Mouse (Mus musculus) retina, postnatal 7 days (tissue): ENCODE measurements around the gene Rrp36.

Source experiments
- DNase-seq: peaks from one replicate; pipeline ENCODE4 v3.0.0-alpha.2; 2012; ENCODE audit warnings: low read depth, low spot score

Gene Rrp36

DNA sequence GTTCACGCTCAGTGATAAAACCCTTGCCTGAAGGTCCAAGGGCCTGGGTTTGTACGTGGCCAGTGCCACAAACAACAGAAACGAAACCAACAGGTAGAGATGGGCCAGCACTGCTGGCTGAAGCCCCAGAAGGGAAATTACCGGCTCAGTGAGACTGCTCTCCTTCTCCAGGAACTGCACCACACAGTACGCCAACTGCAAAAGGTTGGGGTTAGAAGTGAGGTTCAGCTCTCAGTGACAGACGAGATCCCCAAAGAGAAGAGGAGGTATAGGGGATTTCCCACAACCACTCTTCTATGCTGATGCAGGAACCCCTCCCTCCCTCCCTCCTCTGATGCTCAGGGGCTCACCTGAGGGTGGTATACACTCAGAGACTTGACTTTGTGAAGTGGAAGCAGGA lies 11.8 kb upstream of the Rrp36 start:
- no peak for DNase-seq

DNA sequence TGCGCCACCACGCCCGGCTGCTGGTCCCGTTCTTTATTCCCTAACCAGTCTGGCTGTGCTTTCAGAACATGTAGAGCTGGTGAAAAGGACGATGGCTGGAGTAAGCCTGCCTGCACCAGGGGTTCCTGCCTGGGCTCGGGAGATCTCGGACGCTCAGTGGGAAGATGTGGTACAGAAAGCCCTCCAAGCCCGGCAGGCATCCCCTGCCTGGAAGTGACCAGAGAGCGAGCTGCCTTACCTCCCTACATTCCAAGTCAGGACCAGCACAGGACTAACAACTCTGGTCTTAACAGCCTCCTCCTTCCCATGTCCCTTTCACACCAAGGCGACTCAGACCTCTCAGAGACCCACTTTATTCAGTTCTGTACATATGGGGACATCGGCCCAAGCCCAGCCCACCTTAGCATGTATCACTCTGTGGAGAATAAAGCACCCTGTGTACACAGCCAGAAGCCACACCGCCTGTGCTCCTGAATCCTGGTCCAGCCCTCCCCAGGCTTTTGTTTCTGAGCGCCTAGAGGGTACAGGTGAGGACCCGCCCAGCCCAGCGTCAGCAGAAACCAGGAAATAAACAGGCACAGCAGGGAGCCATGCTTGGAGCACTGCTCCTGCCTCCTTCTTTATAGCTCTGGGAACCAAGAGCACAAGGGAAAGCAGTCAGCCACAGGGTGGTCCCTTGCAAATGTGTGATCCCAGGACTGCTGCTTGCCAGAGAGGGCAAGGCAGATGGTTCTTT lies 8.7 kb upstream of the Rrp36 start:
- DNase-seq: no peak

DNA sequence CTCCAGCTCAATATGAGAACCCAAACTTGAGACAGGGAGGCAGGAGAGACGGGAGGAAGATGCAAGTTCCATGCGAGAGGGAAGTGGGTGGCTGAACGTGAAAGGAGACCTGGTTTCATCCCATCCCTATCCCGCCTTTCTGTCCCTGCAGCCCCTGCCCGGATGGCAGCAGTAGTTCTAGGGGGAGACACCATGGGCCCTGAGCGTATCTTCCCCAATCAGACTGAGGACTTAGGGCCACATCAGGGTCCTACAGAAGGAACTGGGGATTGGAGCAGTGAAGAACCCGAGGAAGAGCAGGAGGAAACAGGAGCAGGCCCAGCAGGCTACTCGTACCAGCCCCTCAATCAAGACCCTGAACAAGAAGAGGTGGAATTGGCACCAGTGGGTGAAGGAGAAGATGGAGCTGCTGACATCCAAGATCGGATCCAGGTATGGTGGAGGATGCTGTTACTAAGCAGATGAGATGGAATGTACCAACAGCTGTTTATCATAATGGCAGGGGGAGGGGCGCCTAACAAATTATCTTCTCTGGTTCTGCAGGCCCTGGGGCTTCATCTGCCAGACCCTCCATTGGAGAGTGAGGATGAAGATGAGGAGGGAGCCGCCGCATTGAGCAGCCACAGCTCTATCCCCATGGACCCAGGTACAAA lies 7.4 kb upstream of the Rrp36 start:
- DNase-seq: no peak

- peak; percentile 97 for DNase-seq
Observed at GRCm38 (mm10) chr17:46680760-46681373, 6.7 kb upstream of the Rrp36 start, which contains the start of gene Klhdc3. Klhdc3 (minus strand) TSS chr17:46680914.

DNA sequence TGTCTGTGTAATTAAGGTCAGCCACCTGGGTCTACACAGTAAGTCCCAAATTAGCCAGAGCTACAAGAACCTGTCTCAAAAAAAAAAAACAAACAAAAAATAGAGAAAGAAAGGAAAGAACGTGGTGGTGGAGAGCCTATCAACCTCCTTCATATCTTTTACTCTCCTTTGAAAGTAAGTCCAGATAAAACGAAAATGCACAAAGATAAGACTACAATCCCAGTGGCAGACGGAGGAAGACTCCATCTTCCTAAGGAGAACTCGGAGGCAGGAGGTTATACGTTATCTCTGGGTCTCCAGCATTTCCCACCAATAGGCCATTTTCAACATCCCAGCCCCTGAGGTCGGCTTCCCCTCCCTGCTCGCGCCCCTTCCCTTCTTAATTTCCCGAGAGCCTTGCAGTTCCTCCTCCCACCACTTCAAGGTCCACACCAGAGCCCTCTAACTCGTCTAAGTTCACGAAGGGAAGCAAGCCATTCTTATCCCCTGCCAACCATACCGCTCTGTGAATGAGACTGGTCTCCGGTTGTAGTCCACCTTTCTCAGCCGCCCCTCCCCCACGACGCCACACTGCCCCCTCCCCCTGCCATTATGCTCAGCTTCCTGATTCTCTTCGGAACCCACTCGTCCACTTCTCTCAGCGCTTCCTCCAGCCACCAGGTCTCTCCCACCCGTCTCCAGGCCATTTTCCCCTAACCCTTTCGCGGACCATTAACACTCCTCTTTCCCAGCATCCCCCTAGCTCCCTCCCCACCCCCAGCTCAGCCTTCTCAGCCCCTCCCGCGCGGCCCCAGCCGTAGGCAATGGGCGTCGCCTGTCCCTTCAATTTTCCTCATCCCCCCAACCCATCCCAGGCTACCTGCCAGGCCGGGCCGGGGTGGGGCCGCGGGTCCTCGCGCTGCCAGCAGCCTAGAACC lies 5.9 kb upstream of the Rrp36 start:
- DNase-seq: peak; percentile 27

GRCm38 (mm10) chr17:46678911-46679310 lies 4.8 kb upstream of the Rrp36 start:
- no peak for DNase-seq

DNA sequence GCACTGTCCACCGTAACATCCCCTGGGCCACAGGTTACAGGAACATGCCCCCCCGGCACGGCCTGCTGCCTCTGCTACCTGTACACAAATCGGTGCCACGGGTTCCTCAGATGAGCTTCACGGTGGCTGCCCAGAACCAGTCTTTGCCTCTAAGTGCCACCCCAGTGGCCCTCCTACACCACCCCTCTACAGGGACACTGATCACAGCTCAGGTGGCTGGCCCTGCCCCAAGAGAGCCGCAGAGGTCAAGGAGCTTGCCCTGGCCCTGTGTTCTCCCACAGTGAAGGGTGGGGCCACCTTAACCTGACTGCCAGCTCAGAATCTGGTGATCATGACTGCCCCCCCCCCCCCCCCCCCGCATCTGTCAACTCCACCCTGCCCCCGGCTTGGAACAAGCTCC lies 4.3 kb upstream of the Rrp36 start, which contains the start of gene Mea1:
Gene Mea1 (plus strand): TSS at position 378 of the 400 bp plus-strand sequence.
- no peak for DNase-seq

GRCm38 (mm10) chr17:46674530-46675283 lies 555 bp upstream of the Rrp36 start:
- DNase-seq: no peak

DNA sequence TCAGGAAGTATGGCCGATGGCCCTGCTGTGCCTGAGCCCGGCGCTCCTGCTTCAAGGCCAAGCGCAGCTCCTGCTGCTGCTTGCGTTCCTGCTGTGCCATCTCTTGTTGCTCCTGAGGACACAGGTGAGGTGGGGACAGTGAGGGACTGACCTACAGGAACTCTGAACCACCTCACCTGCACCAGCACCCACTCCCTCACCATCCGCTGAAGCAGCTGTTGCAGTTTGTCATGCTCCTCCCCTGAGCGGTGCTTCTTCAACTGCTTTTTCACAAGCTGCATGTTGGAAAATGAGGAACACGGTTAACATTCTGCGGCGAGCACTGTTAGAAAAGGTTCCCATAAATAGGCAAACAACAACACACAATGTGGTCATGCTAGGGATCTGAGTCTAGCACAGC lies 4.2 kb downstream of the Rrp36 start:
- no peak for DNase-seq

- no peak for DNase-seq
Observed at GRCm38 (mm10) chr17:46667712-46668111, 6.4 kb downstream of the Rrp36 start.

DNA sequence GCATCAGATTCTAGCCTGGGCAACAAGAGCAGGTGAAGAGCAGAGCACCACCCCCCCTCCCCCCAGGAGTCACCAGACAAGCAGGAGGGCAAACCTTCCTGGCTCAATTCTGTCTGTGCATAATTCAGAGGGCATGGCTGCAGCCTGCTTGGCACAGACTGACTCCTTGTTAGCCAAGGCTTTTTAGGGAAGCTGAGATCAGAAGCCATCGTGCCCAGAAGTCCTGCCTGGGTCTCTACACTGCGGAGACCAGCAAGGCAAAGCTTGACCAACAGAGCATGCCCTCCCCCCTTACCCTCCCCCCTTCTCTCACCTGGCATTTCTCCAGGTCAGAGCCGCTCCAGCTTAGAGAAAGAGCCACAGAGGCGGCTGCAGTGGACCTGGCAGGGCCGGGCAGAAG lies 11.4 kb downstream of the Rrp36 start:
- no peak for DNase-seq

GRCm38 (mm10) chr17:46661981-46662380 lies 12.2 kb downstream of the Rrp36 start:
- no peak for DNase-seq

DNA sequence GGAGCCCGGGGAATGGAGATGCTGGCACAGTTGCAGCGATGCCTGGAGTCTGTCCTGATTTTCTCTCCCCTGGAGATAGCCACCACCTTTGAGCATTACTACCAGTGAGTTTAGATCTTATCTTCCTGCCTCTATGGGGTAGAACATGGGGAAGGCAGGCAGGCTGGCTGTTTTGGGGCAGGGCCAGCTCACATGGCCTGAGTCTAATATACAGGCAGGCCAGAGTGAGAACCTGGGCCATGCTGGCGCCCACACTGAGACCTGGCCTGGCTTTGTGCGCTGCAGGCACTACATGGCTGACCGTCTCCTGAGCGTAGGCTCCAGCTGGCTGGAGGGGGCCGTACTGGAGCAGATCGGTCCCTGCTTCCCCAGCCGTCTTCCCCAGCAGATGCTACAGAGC lies 12.8 kb downstream of the Rrp36 start:
- DNase-seq: no peak

- DNase-seq: no peak
Observed at GRCm38 (mm10) chr17:46656054-46656453, 18.1 kb downstream of the Rrp36 start.

DNA sequence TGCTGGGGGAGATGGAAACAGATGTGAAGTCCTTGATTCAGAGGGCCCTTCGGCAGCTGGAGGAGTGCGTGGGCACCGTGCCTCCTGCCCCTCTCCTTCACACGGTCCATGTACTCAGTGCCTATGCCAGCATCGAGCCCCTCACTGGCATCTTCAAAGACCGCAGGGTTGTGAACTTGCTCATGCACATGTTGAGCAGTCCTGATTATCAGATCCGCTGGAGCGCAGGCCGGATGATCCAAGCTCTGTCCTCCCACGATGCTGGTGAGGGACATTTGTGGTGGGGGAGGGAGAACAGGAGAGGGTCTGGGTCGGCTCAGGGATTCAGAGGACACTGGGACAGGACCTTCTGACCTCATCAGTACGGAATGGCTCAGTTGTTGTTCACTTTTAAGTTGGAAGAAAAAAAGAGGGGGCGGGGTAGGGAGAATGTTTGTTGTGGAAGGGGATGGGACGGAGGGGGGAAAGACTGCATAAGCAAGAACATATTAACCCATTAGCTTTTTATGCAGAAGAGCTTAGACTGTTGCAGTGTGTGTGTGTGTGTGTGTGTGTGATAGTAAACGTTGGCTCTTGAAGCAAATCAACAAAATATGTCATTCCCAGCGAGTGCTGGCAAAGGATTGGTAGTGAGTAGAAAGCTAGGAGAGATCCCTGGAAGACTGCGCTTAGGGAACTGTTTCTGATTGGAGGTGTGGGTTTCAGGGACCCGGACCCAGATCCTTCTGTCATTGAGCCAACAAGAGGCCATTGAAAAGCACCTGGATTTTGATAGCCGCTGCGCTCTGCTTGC lies 22.2 kb downstream of the Rrp36 start:
- DNase-seq: no peak

DNA sequence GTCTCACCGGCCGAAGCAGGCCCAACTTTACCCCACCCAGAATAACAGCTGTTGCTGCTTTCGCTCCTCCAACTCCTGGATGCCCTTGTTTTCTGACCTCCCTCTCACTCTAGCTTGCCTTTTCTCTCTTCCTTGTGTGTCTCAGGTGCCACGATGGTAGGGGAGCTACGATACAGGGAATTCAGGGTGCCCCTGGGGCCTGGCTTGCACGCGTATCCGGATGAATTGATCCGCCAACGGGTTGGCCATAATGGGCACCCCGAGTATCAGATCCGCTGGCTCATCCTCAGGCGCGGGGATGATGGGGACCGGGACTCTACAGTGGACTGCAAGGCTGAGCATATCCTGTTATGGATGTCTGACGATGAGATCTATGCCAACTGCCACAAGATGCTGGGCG lies 22.9 kb downstream of the Rrp36 start:
- no peak for DNase-seq

DNA sequence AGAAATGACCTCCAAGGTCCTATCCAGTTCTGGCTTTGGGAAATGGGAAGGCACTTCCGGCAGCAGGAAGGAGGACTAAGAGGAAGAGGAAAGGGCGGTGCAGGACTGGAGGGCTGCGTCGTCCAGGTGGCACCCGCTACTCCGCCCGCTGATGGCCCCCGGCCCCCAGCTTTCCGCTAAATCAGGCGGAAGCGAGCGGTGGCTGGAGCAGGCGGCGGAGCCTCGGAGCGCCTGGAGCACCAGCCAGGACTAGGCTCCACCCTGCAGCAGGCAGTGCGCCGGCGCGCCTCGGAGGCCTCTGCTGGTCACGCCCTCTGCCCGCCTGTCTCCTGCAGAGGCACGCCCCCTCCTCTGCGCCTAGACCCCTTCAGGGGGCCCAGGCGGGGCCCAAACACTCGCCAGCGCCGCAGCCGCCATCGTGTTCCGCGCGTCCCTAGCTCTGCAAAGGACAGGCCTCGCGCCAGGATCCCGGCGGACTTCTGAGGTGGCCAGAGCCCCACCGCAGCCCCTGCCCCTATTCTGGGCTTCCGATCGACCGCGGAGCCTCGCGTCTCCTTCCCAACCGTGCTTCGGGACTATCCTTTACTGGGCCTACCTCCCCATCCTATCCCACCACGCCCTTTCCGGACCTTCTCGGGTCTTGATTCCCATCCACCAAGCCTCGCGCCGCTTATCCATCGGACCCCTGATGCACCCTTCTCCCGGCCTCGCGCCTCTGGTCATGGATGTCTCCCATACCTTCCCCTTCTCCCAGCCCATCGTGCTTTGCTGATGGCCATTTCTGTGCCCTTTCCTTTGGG lies 23.7 kb downstream of the Rrp36 start, which contains the start of gene Cul7:
Gene Cul7 (plus strand): TSS at position 106 of the 800 bp plus-strand sequence.
- peak; percentile 83 for DNase-seq

DNA sequence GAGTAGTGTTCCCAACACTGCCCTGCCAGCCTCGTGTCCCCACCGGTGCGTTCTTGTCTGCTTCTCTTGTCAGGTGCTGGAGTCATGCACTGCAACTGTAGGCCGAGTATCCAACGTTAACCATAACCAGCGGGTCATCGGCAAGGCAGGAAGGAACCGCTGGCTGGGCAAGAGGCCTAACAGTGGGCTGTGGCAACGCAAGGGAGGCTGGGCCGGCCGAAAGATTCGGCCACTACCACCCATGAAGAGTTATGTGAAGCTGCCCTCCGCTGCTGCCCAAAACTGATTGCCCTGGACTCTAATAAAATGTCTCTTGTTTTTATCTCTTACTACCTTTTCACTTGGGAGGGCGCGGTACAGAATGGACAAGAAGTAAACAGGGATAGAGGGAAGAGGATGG lies 24.3 kb downstream of the Rrp36 start:
- DNase-seq: no peak

DNA sequence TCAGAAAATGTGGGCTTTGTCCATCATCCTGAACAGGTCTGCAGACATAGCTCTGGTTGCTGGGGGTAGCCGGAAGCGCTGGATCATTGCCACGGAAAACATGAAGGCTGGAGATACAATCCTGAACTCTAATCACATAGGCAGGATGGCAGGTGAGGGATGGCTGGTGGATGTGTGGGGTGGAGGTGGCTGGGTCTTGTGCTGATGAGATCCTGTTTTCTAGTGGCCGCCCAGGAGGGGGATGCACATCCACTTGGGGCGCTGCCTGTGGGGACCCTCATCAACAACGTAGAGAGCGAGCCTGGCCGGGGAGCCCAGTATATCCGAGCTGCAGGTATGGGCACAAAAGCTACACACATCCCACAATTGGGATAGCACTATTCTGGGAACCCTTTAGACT lies 25.7 kb downstream of the Rrp36 start:
- no peak for DNase-seq
